Mouse (Mus musculus): ENCODE results near the gene Wipf2.
A peak's percentile ranks its signal among the peaks of the same experiment; 100 is the strongest.

The Wipf2 gene

GRCm38 (mm10) chr11:98942923-98943641 is 79.6 kb downstream of the Wipf2 start:
- no peak for DNase-seq (ENCODE audit: low spot score)

GRCm38 (mm10) chr11:98943741-98944461 is 80.5 kb downstream of the Wipf2 start:
- DNase-seq (ENCODE audit: low spot score) = no peak

- DNase-seq (ENCODE audit: low spot score) = no peak
These were observed 81.6 kb downstream of the Wipf2 start for GRCm38 (mm10) chr11:98944897-98945604.

- DNase-seq (ENCODE audit: low spot score) = no peak
These were observed 82.2 kb downstream of the Wipf2 start for GRCm38 (mm10) chr11:98945605-98945977.

GRCm38 (mm10) chr11:98947969-98948569 is 84.6 kb downstream of the Wipf2 start:
- DNase-seq (ENCODE audit: low spot score) = no peak

GRCm38 (mm10) chr11:98949242-98949957 is 86.0 kb downstream of the Wipf2 start:
- DNase-seq (ENCODE audit: low spot score) = no peak

GRCm38 (mm10) chr11:98949958-98950460 is 86.6 kb downstream of the Wipf2 start:
- no peak for DNase-seq (ENCODE audit: low spot score)

GRCm38 (mm10) chr11:98950484-98950883 is 87.0 kb downstream of the Wipf2 start:
- DNase-seq (ENCODE audit: low spot score) = no peak

GRCm38 (mm10) chr11:98951026-98951906 is 87.8 kb downstream of the Wipf2 start:
- no peak for DNase-seq (ENCODE audit: low spot score)

GRCm38 (mm10) chr11:98952111-98952510 is 88.7 kb downstream of the Wipf2 start:
- DNase-seq (ENCODE audit: low spot score) = no peak

GRCm38 (mm10) chr11:98952736-98953135 is 89.3 kb downstream of the Wipf2 start:
- DNase-seq (ENCODE audit: low spot score) = no peak

GRCm38 (mm10) chr11:98953361-98953760 is 89.9 kb downstream of the Wipf2 start:
- no peak for DNase-seq (ENCODE audit: low spot score)

- no peak for DNase-seq (ENCODE audit: low spot score)
These were observed 90.4 kb downstream of the Wipf2 start for GRCm38 (mm10) chr11:98953835-98954320.

GRCm38 (mm10) chr11:98954373-98954772 is 90.9 kb downstream of the Wipf2 start:
- peak; percentile 75 for DNase-seq (ENCODE audit: low spot score)
